Mouse (Mus musculus) liver, embryonic 15.5 days (tissue): ENCODE results near the gene Pam. TPM values are rescaled to one million over a fixed set of nuclear protein-coding genes. Genes with fewer than 3 reads are reported as not detected.

Experiments used
- ATAC-seq: fragments of 200-750 bp; cut with Nextera tagmentation; 2 replicates; pipeline ENCODE4 v1.8.0; 2017; ENCODE audit warnings: moderate number of reproducible peaks, mild to moderate bottlenecking, moderate library complexity; ENCODE audit not compliant: insufficient read depth
- H3K27ac ChIP-seq: fragments of 300-500 bp; sonication (generic); replicated peaks from 2 replicates; pipeline ENCODE4 v1.5.1; 2015; ENCODE audit warnings: mild to moderate bottlenecking, inconsistent platforms
- H3K27me3 ChIP-seq: fragments of 300-500 bp; sonication (generic); 2 replicates; pipeline ENCODE4 v1.6.1; 2015; ENCODE audit warnings: mild to moderate bottlenecking, inconsistent platforms
- H3K36me3 ChIP-seq: fragments of 300-500 bp; sonication (generic); replicated peaks from 2 replicates; pipeline ENCODE4 v1.6.1; 2015; ENCODE audit warnings: moderate library complexity, mild to moderate bottlenecking, inconsistent platforms
- H3K4me1 ChIP-seq: fragments of 300-500 bp; sonication (generic); replicated peaks from 2 replicates; pipeline ENCODE4 v1.6.1; 2015; ENCODE audit warnings: inconsistent platforms
- H3K4me2 ChIP-seq: fragments of 300-500 bp; sonication (generic); 2 replicates; pipeline ENCODE4 v1.6.1; 2015; ENCODE audit warnings: moderate library complexity, mild to moderate bottlenecking, inconsistent platforms
- H3K4me3 ChIP-seq: fragments of 300-500 bp; sonication (generic); replicated peaks from 2 replicates; pipeline ENCODE4 v1.5.1; 2015; ENCODE audit warnings: mild to moderate bottlenecking, inconsistent platforms
- H3K9ac ChIP-seq: fragments of 300-500 bp; sonication (generic); 2 replicates; pipeline ENCODE4 v1.6.1; 2015; ENCODE audit warnings: moderate library complexity, mild to moderate bottlenecking, inconsistent platforms
- H3K9me3 ChIP-seq: fragments of 300-500 bp; sonication (generic); replicated peaks from 2 replicates; pipeline ENCODE4 v1.6.1; 2016; ENCODE audit warnings: inconsistent platforms
- WGBS: fragments of 180-500 bp; shearing (Covaris S2); methylation state at CpG from one replicate; pipeline ENCODE4 v1.1.7; 2015; ENCODE audit warnings: mixed read lengths; ENCODE audit not compliant: insufficient replicate concordance; 5-methylcytosine and 5-hydroxymethylcytosine counted together
- polyA plus RNA-seq: library from polyadenylated mRNA; unstranded; fragments of >200 nt; fragmentation: Nextera tagmentation; extraction: Ambion mirVana; gene quantifications from 2 replicates; pipeline ENCODE4 v1.2.1, GENCODE M21; 2015

Pam gene
- polyA plus RNA-seq, 1 experiment from 2014 or later = 7.5 TPM

GRCm38 (mm10) chr1:98078735-98079134, 16.7 kb downstream of the Pam start:
- H3K27me3 ChIP-seq = no peaks in the 10 kb centered on the region
- 76% methylated on average over 7 of the region's 7 CpGs for WGBS
- H3K4me1 ChIP-seq = no peaks in the 10 kb centered on the region
- H3K27ac ChIP-seq = no peak overlapping the region
- no peak overlapping the region for H3K4me3 ChIP-seq
- ATAC-seq = no peak
- no peak overlapping the region for H3K9ac ChIP-seq
- H3K36me3 ChIP-seq = no peaks in the 10 kb centered on the region
- H3K9me3 ChIP-seq = no peaks in the 10 kb centered on the region
- no peak overlapping the region for H3K4me2 ChIP-seq

- Histone ChIP-seq H3K36me3 (no peaks in the 10 kb centered on the region), H3K4me3 (no peak overlapping the region), H3K4me2 (no peak overlapping the region), H3K27me3 (no peaks in the 10 kb centered on the region), H3K4me1 (no peaks in the 10 kb centered on the region), H3K27ac (no peak overlapping the region), H3K9me3 (no peaks in the 10 kb centered on the region), H3K9ac (no peak overlapping the region)
- no peak for ATAC-seq
- WGBS = 56% methylated on average over 4 of the region's 4 CpGs
Measured at GRCm38 (mm10) chr1:98073826-98074225, 21.6 kb downstream of the Pam start.

GRCm38 (mm10) chr1:98073127-98073526, 22.3 kb downstream of the Pam start:
- H3K36me3 ChIP-seq = no peaks in the 10 kb centered on the region
- H3K4me2 ChIP-seq = no peak overlapping the region
- ATAC-seq = no peak
- H3K9me3 ChIP-seq = no peaks in the 10 kb centered on the region
- no peaks in the 10 kb centered on the region for H3K27me3 ChIP-seq
- no peak overlapping the region for H3K9ac ChIP-seq
- no peaks in the 10 kb centered on the region for H3K4me1 ChIP-seq
- H3K27ac ChIP-seq = no peak overlapping the region
- no peak overlapping the region for H3K4me3 ChIP-seq
- WGBS = 66% methylated on average over 2 of the region's 2 CpGs

- no peak overlapping the region for H3K4me3 ChIP-seq
- H3K27ac ChIP-seq = no peak overlapping the region
- H3K4me2 ChIP-seq = no peak overlapping the region
- H3K9ac ChIP-seq = no peak overlapping the region
- no peak for ATAC-seq
- no peaks in the 10 kb centered on the region for H3K27me3 ChIP-seq
- 48% methylated on average over 6 of the region's 6 CpGs for WGBS
- no peaks in the 10 kb centered on the region for H3K36me3 ChIP-seq
- no peaks in the 10 kb centered on the region for H3K4me1 ChIP-seq
- no peaks in the 10 kb centered on the region for H3K9me3 ChIP-seq
Measured at GRCm38 (mm10) chr1:98072045-98072444, 23.4 kb downstream of the Pam start.

GRCm38 (mm10) chr1:98071436-98071835, 24.0 kb downstream of the Pam start:
- no peak overlapping the region for H3K9ac ChIP-seq
- H3K4me3 ChIP-seq = no peak overlapping the region
- WGBS = 70% methylated on average over 9 of the region's 9 CpGs
- H3K36me3 ChIP-seq = no peaks in the 10 kb centered on the region
- H3K4me2 ChIP-seq = no peak overlapping the region
- H3K9me3 ChIP-seq = no peaks in the 10 kb centered on the region
- H3K27ac ChIP-seq = no peak overlapping the region
- H3K4me1 ChIP-seq = no peaks in the 10 kb centered on the region
- ATAC-seq = no peak
- no peaks in the 10 kb centered on the region for H3K27me3 ChIP-seq

GRCm38 (mm10) chr1:98070743-98071325, 24.6 kb downstream of the Pam start:
- Histone ChIP-seq H3K27me3 (no peaks in the 10 kb centered on the region), H3K4me3 (no peak overlapping the region), H3K9me3 (no peaks in the 10 kb centered on the region), H3K9ac (no peak overlapping the region), H3K4me1 (no peaks in the 10 kb centered on the region), H3K4me2 (no peak overlapping the region), H3K36me3 (no peaks in the 10 kb centered on the region), H3K27ac (no peak overlapping the region)
- no peak for ATAC-seq
- whole genome bisulfite sequencing = 54% methylated on average over 5 of the region's 5 CpGs

GRCm38 (mm10) chr1:98068177-98068576, 27.3 kb downstream of the Pam start:
- Histone ChIP-seq H3K36me3 (no peaks in the 10 kb centered on the region), H3K9me3 (no peaks in the 10 kb centered on the region), H3K27ac (no peak overlapping the region), H3K4me3 (no peak overlapping the region), H3K4me1 (no peaks in the 10 kb centered on the region), H3K27me3 (no peaks in the 10 kb centered on the region), H3K9ac (no peak overlapping the region), H3K4me2 (no peak overlapping the region)
- ATAC-seq = no peak
- 76% methylated on average over 4 of the region's 4 CpGs for WGBS

- H3K9ac ChIP-seq = no peak overlapping the region
- H3K36me3 ChIP-seq = no peaks in the 10 kb centered on the region
- 32% methylated on average over 2 of the region's 2 CpGs for WGBS
- H3K4me2 ChIP-seq = no peak overlapping the region
- H3K4me3 ChIP-seq = no peak overlapping the region
- H3K4me1 ChIP-seq = no peaks in the 10 kb centered on the region
- H3K9me3 ChIP-seq = no peaks in the 10 kb centered on the region
- no peaks in the 10 kb centered on the region for H3K27me3 ChIP-seq
- H3K27ac ChIP-seq = no peak overlapping the region
- no peak for ATAC-seq
Measured at GRCm38 (mm10) chr1:98062074-98062473, 33.4 kb downstream of the Pam start.

- Histone ChIP-seq H3K4me2 (no peak overlapping the region), H3K9ac (no peak overlapping the region), H3K36me3 (no peaks in the 10 kb centered on the region), H3K27me3 (no peaks in the 10 kb centered on the region), H3K9me3 (no peaks in the 10 kb centered on the region), H3K4me1 (no peaks in the 10 kb centered on the region), H3K4me3 (no peak overlapping the region), H3K27ac (no peak overlapping the region)
- WGBS = 27% methylated on average over 1 of the region's 1 CpGs
- ATAC-seq = no peak
Measured at GRCm38 (mm10) chr1:98059401-98059800, 36.0 kb downstream of the Pam start.

- no peaks in the 10 kb centered on the region for H3K9me3 ChIP-seq
- H3K4me3 ChIP-seq = no peak overlapping the region
- no peak overlapping the region for H3K4me2 ChIP-seq
- ATAC-seq = no peak
- no peaks in the 10 kb centered on the region for H3K36me3 ChIP-seq
- 57% methylated on average over 11 of the region's 11 CpGs for whole genome bisulfite sequencing
- H3K27me3 ChIP-seq = no peaks in the 10 kb centered on the region
- H3K27ac ChIP-seq = no peak overlapping the region
- no peaks in the 10 kb centered on the region for H3K4me1 ChIP-seq
- H3K9ac ChIP-seq = no peak overlapping the region
Measured at GRCm38 (mm10) chr1:98056996-98057945, 38.2 kb downstream of the Pam start.

- no peak overlapping the region for H3K27ac ChIP-seq
- 58% methylated on average over 6 of the region's 6 CpGs for WGBS
- no peak for ATAC-seq
- H3K9ac ChIP-seq = no peak overlapping the region
- no peak overlapping the region for H3K4me2 ChIP-seq
- H3K27me3 ChIP-seq = no peaks in the 10 kb centered on the region
- H3K4me1 ChIP-seq = no peaks in the 10 kb centered on the region
- H3K9me3 ChIP-seq = no peaks in the 10 kb centered on the region
- no peak overlapping the region for H3K4me3 ChIP-seq
- no peaks in the 10 kb centered on the region for H3K36me3 ChIP-seq
Measured at GRCm38 (mm10) chr1:98056277-98056676, 39.2 kb downstream of the Pam start.
